Mouse (Mus musculus) CH12.LX (cell line): ENCODE results near the gene Ube2c. TPM values are rescaled to one million over a fixed set of nuclear protein-coding genes. Genes with fewer than 3 reads are reported as not detected.

ENCODE experiments used
- DNase-seq: peaks from one replicate; pipeline ENCODE4 v3.0.0-alpha.2; 2013; ENCODE audit errors: extremely low read depth
- H3K27ac ChIP-seq: 2 replicates; pipeline ENCODE4 v1.5.1; 2012; ENCODE audit warnings: low read depth, mild to moderate bottlenecking, control low read depth, moderate library complexity; ENCODE audit not compliant: insufficient read depth
- H3K27me3 ChIP-seq: replicated peaks from 2 replicates; pipeline ENCODE3; 2012; ENCODE audit warnings: inconsistent platforms
- H3K36me3 ChIP-seq, 2 experiments: replicated peaks in 1 of 2; 2 replicates each; pipeline versions ENCODE3 to v1.6.1; 2012; ENCODE audit warnings: inconsistent platforms in 1 of 2, low read length in 1 of 2, mild to moderate bottlenecking in 1 of 2, mixed read lengths in 1 of 2, moderate library complexity in 1 of 2; ENCODE audit not compliant: control insufficient read depth in 1 of 2, insufficient read depth in 1 of 2
- H3K4me1 ChIP-seq, 2 experiments: 2 replicates each; pipeline ENCODE4 v1.6.1; 2012; ENCODE audit warnings: inconsistent platforms in 1 of 2, moderate library complexity in 1 of 2; ENCODE audit not compliant: insufficient read depth in 2 of 2, control insufficient read depth in 1 of 2
- H3K4me2 ChIP-seq: 2 replicates; pipeline ENCODE4 v1.6.1; 2012; ENCODE audit warnings: low read depth, mild to moderate bottlenecking, control low read depth; ENCODE audit not compliant: poor library complexity, insufficient read depth, severe bottlenecking
- H3K4me3 ChIP-seq, 3 experiments: fragments of 150-350 bp in 1 of 3; sonication (generic) in 1 of 3; replicated peaks in 1 of 3; 2 replicates each; pipeline versions ENCODE3 to v1.5.1; 2011 to 2012; ENCODE audit warnings: low read depth in 2 of 3, low read length in 2 of 3, mild to moderate bottlenecking in 2 of 3, moderate library complexity in 2 of 3, control low read depth in 1 of 3, improper control_type of control experiment in 1 of 3, inconsistent platforms in 1 of 3, mixed read lengths in 1 of 3; ENCODE audit not compliant: poor library complexity in 1 of 3
- H3K79me2 ChIP-seq: replicated peaks from 2 replicates; pipeline ENCODE4 v1.6.1; 2012; ENCODE audit warnings: mild to moderate bottlenecking, moderate library complexity; ENCODE audit not compliant: control insufficient read depth, poor library complexity, insufficient read depth, severe bottlenecking; ENCODE audit errors: extremely low read depth
- H3K9ac ChIP-seq: 2 replicates; pipeline ENCODE4 v1.6.1; 2012; ENCODE audit warnings: low read depth, mild to moderate bottlenecking, control low read depth, moderate library complexity; ENCODE audit not compliant: insufficient read depth
- H3K9me3 ChIP-seq: replicated peaks from 2 replicates; pipeline ENCODE3; 2012; ENCODE audit warnings: low read length, inconsistent platforms, mixed read lengths
- CHD1 ChIP-seq: IDR thresholded peaks from 2 replicates; pipeline ENCODE4 v1.6.1; 2012; ENCODE audit warnings: low read depth, low read length, improper control_type of control experiment, inconsistent platforms
- CHD2 ChIP-seq: IDR thresholded peaks from 2 replicates; pipeline ENCODE4 v1.6.1; 2011; ENCODE audit warnings: low read length, improper control_type of control experiment
- E2F4 ChIP-seq: IDR thresholded peaks from 2 replicates; pipeline ENCODE4 v1.6.1; 2011; ENCODE audit warnings: low read depth, low read length, improper control_type of control experiment; ENCODE audit not compliant: insufficient replicate concordance
- EP300 ChIP-seq: IDR thresholded peaks from 2 replicates; pipeline ENCODE4 v1.6.1; 2011; ENCODE audit warnings: low read length, improper control_type of control experiment
- GABPA ChIP-seq: IDR thresholded peaks from 2 replicates; pipeline ENCODE4 v1.6.1; 2012; ENCODE audit warnings: low read depth, low read length, improper control_type of control experiment, inconsistent platforms; ENCODE audit not compliant: insufficient replicate concordance
- IRF4 ChIP-seq: IDR thresholded peaks from 2 replicates; pipeline ENCODE4 v1.6.1; 2014; ENCODE audit warnings: low read depth, mild to moderate bottlenecking, inconsistent platforms, low read length, improper control_type of control experiment
- KAT2A ChIP-seq: IDR thresholded peaks from 2 replicates; pipeline ENCODE4 v1.6.1; 2012; ENCODE audit warnings: low read length, improper control_type of control experiment, inconsistent platforms; ENCODE audit not compliant: insufficient replicate concordance
- MAFK ChIP-seq: IDR thresholded peaks from 2 replicates; pipeline ENCODE4 v1.6.1; 2011; ENCODE audit warnings: low read length, improper control_type of control experiment; ENCODE audit not compliant: insufficient replicate concordance
- MEF2A ChIP-seq: IDR thresholded peaks from 2 replicates; pipeline ENCODE4 v1.6.1; 2014; ENCODE audit warnings: low read depth, mild to moderate bottlenecking, inconsistent platforms, low read length, improper control_type of control experiment, borderline replicate concordance
- MYC ChIP-seq: IDR thresholded peaks from 2 replicates; pipeline ENCODE4 v1.6.1; 2011; ENCODE audit warnings: low read depth, mild to moderate bottlenecking, improper control_type of control experiment, low read length
- NRF1 ChIP-seq: IDR thresholded peaks from 2 replicates; pipeline ENCODE4 v1.6.1; 2014; ENCODE audit warnings: low read depth, mild to moderate bottlenecking, inconsistent platforms, low read length, improper control_type of control experiment, moderate library complexity
- PAX5 ChIP-seq: IDR thresholded peaks from 2 replicates; pipeline ENCODE4 v1.6.1; 2012; ENCODE audit warnings: low read length, inconsistent platforms, mixed read lengths
- SMC3 ChIP-seq: IDR thresholded peaks from 2 replicates; pipeline ENCODE4 v1.6.1; 2011; ENCODE audit warnings: low read depth, low read length, improper control_type of control experiment
- TBP ChIP-seq: conservative IDR thresholded peaks from 2 replicates; pipeline ENCODE4 v1.6.1; 2011; ENCODE audit warnings: low read depth, low read length, improper control_type of control experiment
- TCF12 ChIP-seq: IDR thresholded peaks from 2 replicates; pipeline ENCODE4 v1.6.1; 2014; ENCODE audit warnings: low read depth, mild to moderate bottlenecking, inconsistent platforms, low read length, improper control_type of control experiment
- UBTF ChIP-seq: IDR thresholded peaks from 2 replicates; pipeline ENCODE4 v1.6.1; 2012; ENCODE audit warnings: low read depth, mild to moderate bottlenecking, inconsistent platforms, low read length, improper control_type of control experiment, moderate library complexity
- USF1 ChIP-seq: IDR thresholded peaks from 2 replicates; pipeline ENCODE4 v1.6.1; 2014; ENCODE audit warnings: low read depth, mild to moderate bottlenecking, inconsistent platforms, low read length, improper control_type of control experiment
- ZKSCAN1 ChIP-seq: IDR thresholded peaks from 2 replicates; pipeline ENCODE4 v1.6.1; 2012; ENCODE audit warnings: low read depth, inconsistent platforms, low read length, improper control_type of control experiment, borderline replicate concordance
- ZMIZ1 ChIP-seq: IDR thresholded peaks from 2 replicates; pipeline ENCODE4 v1.6.1; 2012; ENCODE audit warnings: low read depth, mild to moderate bottlenecking, inconsistent platforms, low read length, improper control_type of control experiment
- ZNF384 ChIP-seq: IDR thresholded peaks from 2 replicates; pipeline ENCODE4 v1.6.1; 2012; ENCODE audit warnings: low read depth, low read length, improper control_type of control experiment, inconsistent platforms
- dilution Hi-C: fragments of 300-500 bp; cut with MboI; formaldehyde crosslinking; loops from 2 replicates; pipeline ENCODE4 v1.14.3; 2020; ENCODE audit warnings: low sequenced_read_pairs; ENCODE audit not compliant: extremely low pct_unique_long_range_greater_than_20kb, extremely low pct_ligation_motif_present
- in situ Hi-C: fragments of 300-500 bp; cut with MboI; formaldehyde crosslinking; loops from 3 replicates; pipeline ENCODE4 v1.14.3; 2019; ENCODE audit warnings: low sequenced_read_pairs, low pct_ligation_motif_present, low pct_unique_long_range_greater_than_20kb, mixed read lengths
- polyA plus RNA-seq: library from polyadenylated mRNA; unstranded; fragments of >175 nt; gene quantifications from 2 replicates; pipeline ENCODE4 v1.2.1, GENCODE M21; 2012; ENCODE audit warnings: low read depth; ENCODE audit not compliant: insufficient read length
- total RNA-seq, 2 experiments: library from RNA; depleted of rRNA; stranded (reverse); fragments of 300-350 nt in 1 of 2; fragments of >200 nt in 1 of 2; gene quantifications; 2 replicates each; pipeline ENCODE4 v1.2.3; 2012 to 2014

Ube2c gene
- total and polyA plus RNA-seq, 3 experiments, result 103 to 226 (median 126) TPM

GRCm38 (mm10) chr2:164731719-164732118 is 38.0 kb upstream of the Ube2c start:
- H3K9me3 ChIP-seq, result no peaks in the 10 kb centered on the region
- H3K27me3 ChIP-seq, result peaks cover 77% of the 10 kb centered on the region
- no peak overlapping the region for H3K9ac ChIP-seq
- H3K27ac ChIP-seq, result no peak overlapping the region
- H3K36me3 ChIP-seq, result no peaks in the 10 kb centered on the region
- H3K4me3 ChIP-seq, result no peak overlapping the region
- in situ Hi-C loops (loop anchor here (25.0 kb wide), 1 partner anchor 319 kb away; the partner anchor contains the start of genes Matn4 and Rbpjl), dilution Hi-C loops (no loop called here)
- no peaks in the 10 kb centered on the region for H3K79me2 ChIP-seq
- H3K4me2 ChIP-seq, result no peak overlapping the region
- H3K4me1 ChIP-seq, result 0 out of 4 replicates have a peak, but pooled peaks cover 0 to 2% of the 10 kb centered on the region in 2 experiments
- no peak for DNase-seq
- TF ChIP-seq ZMIZ1, result no peak
- no peak for TF ChIP-seq ZNF384
- no peak for TF ChIP-seq MEF2A
- no peak for TF ChIP-seq TBP
- no peak for TF ChIP-seq IRF4
- TF ChIP-seq SMC3, result no peak
- TF ChIP-seq E2F4, result no peak
- TF ChIP-seq CHD1, result no peak
- no peak for TF ChIP-seq MYC
- TF ChIP-seq CHD2, result no peak
- no peak for TF ChIP-seq TCF12
- TF ChIP-seq USF1, result no peak
- no peak for TF ChIP-seq KAT2A
- no peak for TF ChIP-seq MAFK
- TF ChIP-seq EP300, result no peak
- TF ChIP-seq UBTF, result no peak
- TF ChIP-seq NRF1, result no peak
- no peak for TF ChIP-seq PAX5
- TF ChIP-seq, all 38 proteins: peak for 0

- Histone ChIP-seq H3K79me2 (no peaks in the 10 kb centered on the region), H3K9me3 (no peaks in the 10 kb centered on the region), H3K27me3 (peaks cover 80% of the 10 kb centered on the region), H3K4me3 (no peak overlapping the region), H3K36me3 (no peaks in the 10 kb centered on the region), H3K9ac (no peak overlapping the region), H3K27ac (no peak overlapping the region), H3K4me2 (no peak overlapping the region), H3K4me1 (0 out of 4 replicates have a peak, but pooled peaks cover 0 to 2% of the 10 kb centered on the region in 2 experiments)
- in situ Hi-C loops (loop anchor here (25.0 kb wide), 1 partner anchor 321 kb away; the partner anchor contains the start of genes Matn4 and Rbpjl), dilution Hi-C loops (no loop called here)
- TF ChIP-seq GABPA, result no peak
- no peak for TF ChIP-seq USF1
- no peak for TF ChIP-seq E2F4
- no peak for TF ChIP-seq ZKSCAN1
- no peak for TF ChIP-seq MYC
- no peak for TF ChIP-seq MEF2A
- DNase-seq, result no peak
Observed at GRCm38 (mm10) chr2:164733259-164733658, 36.4 kb upstream of the Ube2c start.
